Mouse (Mus musculus) c-Kit-positive CD71-positive TER-119-negative erythroid progenitor cells, embryonic 14.5 days (primary cell): ENCODE results near the gene Gtdc1.
"Not testable (repeated sequence)": the region's sequence is repeated elsewhere in the genome, so short reads cannot be mapped to it uniquely, and the experiment has no call there.

Experiments
- DNase-seq: peaks from one replicate; pipeline ENCODE4 v3.0.0-alpha.2; 2013; ENCODE audit warnings: low read depth

Gtdc1 gene

GRCm38 (mm10) chr2:44763898-44764297 is 163.6 kb downstream of the Gtdc1 start:
- no peak for DNase-seq

GRCm38 (mm10) chr2:44736618-44737017 is 190.8 kb downstream of the Gtdc1 start:
- no peak for DNase-seq

GRCm38 (mm10) chr2:44721461-44721860 is 206.0 kb downstream of the Gtdc1 start:
- no peak for DNase-seq

GRCm38 (mm10) chr2:44705883-44706615 is 221.4 kb downstream of the Gtdc1 start:
- DNase-seq: no peak

- DNase-seq: no peak
Observed at GRCm38 (mm10) chr2:44700276-44700675, 227.2 kb downstream of the Gtdc1 start.

GRCm38 (mm10) chr2:44696441-44696840 is 231.0 kb downstream of the Gtdc1 start:
- no peak for DNase-seq

- no peak for DNase-seq
Observed at GRCm38 (mm10) chr2:44693898-44694297, 233.6 kb downstream of the Gtdc1 start.

- DNase-seq: no peak
Observed at GRCm38 (mm10) chr2:44664049-44664448, 263.4 kb downstream of the Gtdc1 start.

GRCm38 (mm10) chr2:44659870-44660269 is 267.6 kb downstream of the Gtdc1 start:
- no peak for DNase-seq

- DNase-seq: no peak
Observed at GRCm38 (mm10) chr2:44659011-44659410, 268.4 kb downstream of the Gtdc1 start.

GRCm38 (mm10) chr2:44648537-44648936 is 278.9 kb downstream of the Gtdc1 start:
- no peak for DNase-seq

GRCm38 (mm10) chr2:44646398-44646797 is 281.1 kb downstream of the Gtdc1 start:
- DNase-seq: no peak

GRCm38 (mm10) chr2:44639370-44639769 is 288.1 kb downstream of the Gtdc1 start:
- no peak for DNase-seq

GRCm38 (mm10) chr2:44638157-44638556 is 289.3 kb downstream of the Gtdc1 start:
- DNase-seq: no peak

- no peak for DNase-seq
Observed at GRCm38 (mm10) chr2:44633971-44634370, 293.5 kb downstream of the Gtdc1 start.

GRCm38 (mm10) chr2:44633064-44633463 is 294.4 kb downstream of the Gtdc1 start:
- no peak for DNase-seq

GRCm38 (mm10) chr2:44632584-44632983 is 294.9 kb downstream of the Gtdc1 start:
- DNase-seq: no peak

- no peak for DNase-seq
Observed at GRCm38 (mm10) chr2:44631064-44631463, 296.4 kb downstream of the Gtdc1 start.

- no peak for DNase-seq
Observed at GRCm38 (mm10) chr2:44628778-44629177, 298.7 kb downstream of the Gtdc1 start.

GRCm38 (mm10) chr2:44625154-44625553 is 302.3 kb downstream of the Gtdc1 start:
- no peak for DNase-seq

GRCm38 (mm10) chr2:44622471-44622870 is 305.0 kb downstream of the Gtdc1 start:
- DNase-seq: no peak

GRCm38 (mm10) chr2:44599653-44600052 is 327.8 kb downstream of the Gtdc1 start:
- DNase-seq: not testable (repeated sequence)

GRCm38 (mm10) chr2:44594276-44594675 is 333.2 kb downstream of the Gtdc1 start:
- no peak for DNase-seq

- no peak for DNase-seq
Observed at GRCm38 (mm10) chr2:44590881-44591280, 336.6 kb downstream of the Gtdc1 start.
